Mouse (Mus musculus) C2C12 (cell line): ENCODE measurements around the gene Popdc2. TPM values are rescaled to one million over a fixed set of nuclear protein-coding genes. Genes with fewer than 3 reads are reported as not detected.

Experiments
- H3K27me3 ChIP-seq: one replicate; pipeline ENCODE4 v1.6.1; 2011; ENCODE audit not compliant: control insufficient read depth, insufficient read depth, insufficient read length
- H3K36me3 ChIP-seq: one replicate; pipeline ENCODE4 v1.6.1; 2011; ENCODE audit not compliant: control insufficient read depth, insufficient read depth
- H3K4me3 ChIP-seq: one replicate; pipeline ENCODE4 v1.5.1; 2011; ENCODE audit warnings: mild to moderate bottlenecking, control low read depth; ENCODE audit not compliant: poor library complexity, insufficient read depth, severe bottlenecking
- H3K79me2 ChIP-seq: one replicate; pipeline ENCODE4 v1.6.1; 2011; ENCODE audit not compliant: control insufficient read depth, insufficient read depth
- H3K79me3 ChIP-seq: one replicate; pipeline ENCODE4 v1.6.1; 2011; ENCODE audit warnings: low read depth, control low read depth
- H3ac ChIP-seq: one replicate; pipeline ENCODE3; 2011; ENCODE audit warnings: low read depth; ENCODE audit not compliant: control insufficient read depth, insufficient read length
- CEBPB ChIP-seq: IDR thresholded peaks from one replicate; pipeline ENCODE4 v1.6.1; 2011; ENCODE audit warnings: low read depth, mild to moderate bottlenecking, control low read depth, moderate library complexity
- CTCF ChIP-seq: IDR thresholded peaks from one replicate; pipeline ENCODE4 v1.5.1; 2011; ENCODE audit not compliant: control insufficient read depth, insufficient read depth, insufficient read length
- FOSL1 ChIP-seq: IDR thresholded peaks from one replicate; pipeline ENCODE4 v1.8.0; 2011; ENCODE audit warnings: mild to moderate bottlenecking, low read length; ENCODE audit not compliant: poor library complexity, insufficient read depth, severe bottlenecking
- MAX ChIP-seq: IDR thresholded peaks from one replicate; pipeline ENCODE4 v1.6.1; 2011; ENCODE audit warnings: mild to moderate bottlenecking, control low read depth
- MYOD1 ChIP-seq: IDR thresholded peaks from one replicate; pipeline ENCODE4 v1.6.1; 2011; ENCODE audit warnings: low read depth; ENCODE audit not compliant: control insufficient read depth, insufficient read length
- MYOG ChIP-seq: IDR thresholded peaks from one replicate; pipeline ENCODE4 v1.6.1; 2011; ENCODE audit not compliant: control insufficient read depth, insufficient read length; ENCODE audit errors: extremely low read depth
- USF1 ChIP-seq: IDR thresholded peaks from one replicate; pipeline ENCODE4 v1.6.1; 2011; ENCODE audit warnings: low read depth, mild to moderate bottlenecking, control low read depth, moderate library complexity
- polyA plus RNA-seq: library from polyadenylated mRNA; unstranded; fragments of >200 nt; fragmentation: generic; extraction: Trizol; gene quantifications from one replicate; pipeline ENCODE4 v1.2.1, GENCODE M21; 2012; ENCODE audit warnings: missing spikeins

The Popdc2 gene
- polyA plus RNA-seq, 1 experiment: 0.30 TPM

DNA sequence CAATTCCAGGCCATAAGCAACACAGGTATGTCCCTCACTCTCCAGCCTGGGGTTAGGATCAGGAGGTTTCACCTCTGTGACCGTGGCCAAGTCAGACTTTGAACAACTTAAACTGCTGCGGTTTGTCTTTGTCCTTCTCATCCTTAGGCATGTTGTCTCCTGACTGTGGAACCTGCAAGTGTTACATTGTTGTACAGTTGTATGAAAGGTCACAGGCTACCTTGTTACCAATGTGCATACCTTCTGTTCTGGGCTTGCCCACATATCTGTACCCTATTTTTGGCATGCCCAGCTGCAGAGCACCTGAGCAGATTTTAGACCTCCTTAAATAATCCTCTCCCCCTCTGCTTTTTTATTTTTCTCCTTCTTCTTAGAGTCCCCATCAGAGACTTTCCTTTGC lies 2.8 kb upstream of the Popdc2 start:
- H3ac ChIP-seq: no peak overlapping the region
- H3K79me2 ChIP-seq: no peaks in the 10 kb centered on the region
- H3K36me3 ChIP-seq: no peaks in the 10 kb centered on the region
- no peaks in the 10 kb centered on the region for H3K27me3 ChIP-seq
- H3K4me3 ChIP-seq: no peak overlapping the region
- no peaks in the 10 kb centered on the region for H3K79me3 ChIP-seq
- TF ChIP-seq FOSL1 (no peak), CEBPB (no peak), MYOG (no peak), USF1 (no peak), MAX (no peak), CTCF (no peak), MYOD1 (no peak)

DNA sequence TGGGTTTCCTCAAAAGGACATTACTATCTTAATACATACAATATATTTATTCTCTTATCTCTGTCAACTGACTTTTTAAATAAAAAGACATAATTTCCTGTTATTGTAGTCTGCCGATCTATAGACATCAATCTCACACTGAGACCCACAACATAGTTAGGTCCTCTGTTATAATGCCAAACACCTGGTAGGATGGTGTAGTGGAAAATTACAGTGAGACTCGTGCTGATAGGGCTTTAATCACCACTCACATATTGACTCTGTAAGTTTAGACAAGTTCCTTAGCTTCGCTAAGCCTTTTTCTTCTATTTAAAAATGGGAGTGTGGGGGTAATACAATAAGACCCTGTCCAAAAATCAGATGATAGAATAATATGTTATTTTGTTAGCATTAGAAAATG lies 2.2 kb upstream of the Popdc2 start:
- no peak overlapping the region for H3ac ChIP-seq
- H3K79me2 ChIP-seq: no peaks in the 10 kb centered on the region
- H3K27me3 ChIP-seq: no peaks in the 10 kb centered on the region
- no peak overlapping the region for H3K4me3 ChIP-seq
- no peaks in the 10 kb centered on the region for H3K79me3 ChIP-seq
- TF ChIP-seq MYOD1: no peak
- no peak for TF ChIP-seq MYOG
- TF ChIP-seq CEBPB: no peak
- no peak for TF ChIP-seq MAX
- TF ChIP-seq FOSL1: no peak
- no peak for TF ChIP-seq USF1
- no peak for TF ChIP-seq CTCF
- no peaks in the 10 kb centered on the region for H3K36me3 ChIP-seq

DNA sequence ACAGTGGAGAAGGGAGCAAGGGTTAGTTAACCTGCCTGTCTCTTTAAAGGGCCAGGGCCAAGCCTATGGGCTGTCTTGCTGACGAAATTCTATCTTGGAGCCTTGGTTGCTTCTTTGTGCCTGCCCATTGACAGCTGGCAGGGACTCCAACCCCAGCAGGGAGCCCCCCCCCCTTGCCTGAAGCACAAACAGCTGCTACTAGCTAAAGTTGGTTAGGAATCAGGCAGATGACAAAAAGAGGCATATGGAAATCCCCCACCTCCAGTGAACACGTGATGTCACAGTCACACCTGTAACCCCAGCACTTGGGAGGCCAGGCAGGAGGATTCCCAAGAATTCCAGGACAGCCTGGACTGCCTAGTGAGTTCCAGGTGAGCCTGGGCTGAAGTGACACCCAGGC lies 1.7 kb upstream of the Popdc2 start:
- no peaks in the 10 kb centered on the region for H3K79me2 ChIP-seq
- TF ChIP-seq CTCF (no peak), USF1 (peak; percentile 58), MYOD1 (peak; percentile 47), MAX (no peak)
- H3K4me3 ChIP-seq: no peak overlapping the region
- H3K27me3 ChIP-seq: no peaks in the 10 kb centered on the region
- no peaks in the 10 kb centered on the region for H3K36me3 ChIP-seq
- no peak overlapping the region for H3ac ChIP-seq
- no peaks in the 10 kb centered on the region for H3K79me3 ChIP-seq

DNA sequence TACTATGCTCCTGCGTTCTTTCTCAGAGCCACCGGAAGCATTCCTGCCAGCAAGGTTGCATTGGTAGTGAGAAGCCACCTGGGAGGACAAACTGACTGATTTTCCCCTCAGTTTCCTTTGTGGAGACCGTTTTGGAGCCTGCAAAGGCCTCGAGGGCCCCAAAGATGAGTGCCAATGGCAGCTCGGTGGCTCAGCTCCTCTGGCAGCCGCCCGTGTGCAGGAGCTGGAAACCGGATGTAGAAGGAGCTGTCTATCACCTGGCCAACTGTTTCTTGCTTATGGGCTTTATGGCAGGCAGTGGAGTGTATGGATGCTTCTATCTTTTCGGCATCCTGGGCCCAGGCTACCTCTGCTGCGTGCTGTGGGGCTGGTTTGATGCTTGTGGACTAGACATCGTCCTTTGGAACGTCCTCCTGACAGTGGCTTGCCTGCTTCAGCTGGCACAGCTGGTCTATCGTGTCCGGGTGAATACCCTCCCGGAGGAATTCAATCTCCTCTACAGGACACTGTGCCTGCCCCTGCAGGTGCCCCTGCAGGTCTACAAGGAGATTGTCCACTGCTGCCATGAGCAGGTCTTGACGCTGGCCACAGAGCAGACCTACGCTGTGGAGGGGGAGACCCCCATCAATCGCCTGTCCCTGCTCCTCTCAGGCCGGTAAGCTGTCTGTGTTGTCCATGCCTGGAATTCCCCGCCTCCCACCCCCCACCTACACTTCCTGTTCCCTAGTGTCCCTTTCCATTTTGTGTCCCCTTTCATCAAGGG lies 665 bp downstream of the Popdc2 start:
- Histone ChIP-seq H3ac (no peak overlapping the region), H3K79me2 (no peaks in the 10 kb centered on the region), H3K36me3 (no peaks in the 10 kb centered on the region), H3K4me3 (no peak overlapping the region), H3K79me3 (no peaks in the 10 kb centered on the region), H3K27me3 (no peaks in the 10 kb centered on the region)
- no peak for TF ChIP-seq MYOG
- no peak for TF ChIP-seq USF1
- no peak for TF ChIP-seq MYOD1
- no peak for TF ChIP-seq CEBPB
- TF ChIP-seq MAX: no peak
- no peak for TF ChIP-seq CTCF
- no peak for TF ChIP-seq FOSL1

DNA sequence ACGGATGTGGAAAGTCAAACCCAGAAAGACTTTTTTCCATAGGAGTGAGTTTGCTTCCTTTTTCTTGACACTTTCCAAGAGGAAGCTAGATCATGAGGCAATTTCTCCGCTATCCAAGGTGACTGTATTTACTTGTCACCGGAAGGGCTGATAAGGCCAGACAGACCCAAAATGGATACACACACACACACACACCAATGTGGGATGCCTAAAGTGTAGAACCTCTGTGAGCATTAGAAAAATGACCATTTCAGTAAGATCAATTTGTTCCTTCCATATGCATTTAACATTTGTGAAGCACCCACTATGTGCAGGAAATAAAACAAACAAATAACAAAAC lies 1.2 kb downstream of the Popdc2 start:
- Histone ChIP-seq H3K4me3 (no peak overlapping the region), H3ac (no peak overlapping the region), H3K79me2 (no peaks in the 10 kb centered on the region), H3K27me3 (no peaks in the 10 kb centered on the region), H3K36me3 (no peaks in the 10 kb centered on the region), H3K79me3 (no peaks in the 10 kb centered on the region)
- no peak for TF ChIP-seq MAX
- no peak for TF ChIP-seq FOSL1
- no peak for TF ChIP-seq USF1

DNA sequence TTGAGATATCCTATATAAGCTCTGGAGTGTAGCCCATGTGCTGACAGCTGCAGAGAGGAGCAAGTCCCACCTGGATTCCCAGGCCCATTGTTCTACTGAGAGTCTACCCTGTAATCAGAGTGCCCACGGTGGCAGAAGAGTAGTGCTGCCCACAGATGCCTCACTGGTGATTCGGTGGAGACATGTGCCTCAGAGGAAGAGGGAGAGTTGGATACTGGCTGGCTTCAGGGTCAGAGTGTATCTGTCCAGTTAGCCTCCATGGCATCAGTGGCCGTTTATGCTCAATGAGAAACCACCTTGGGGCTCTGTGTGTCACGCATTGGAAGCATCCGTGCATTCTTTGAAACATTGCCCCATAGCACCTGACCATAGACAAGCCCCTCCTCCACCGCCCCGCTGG lies 1.6 kb downstream of the Popdc2 start:
- Histone ChIP-seq H3K36me3 (no peaks in the 10 kb centered on the region), H3K79me2 (no peaks in the 10 kb centered on the region), H3ac (no peak overlapping the region), H3K4me3 (no peak overlapping the region), H3K27me3 (no peaks in the 10 kb centered on the region), H3K79me3 (no peaks in the 10 kb centered on the region)
- TF ChIP-seq CEBPB (no peak), MAX (no peak), CTCF (no peak), USF1 (no peak), FOSL1 (no peak), MYOG (no peak), MYOD1 (no peak)
